Mouse (Mus musculus): ENCODE results near the gene Eif4e. TPM values are rescaled to one million over a fixed set of nuclear protein-coding genes. Genes with fewer than 3 reads are reported as not detected.
A peak's percentile ranks its signal among the peaks of the same experiment; 100 is the strongest.
"Not testable (repeated sequence)": the region's sequence is repeated elsewhere in the genome, so short reads cannot be mapped to it uniquely, and the experiment has no call there.

Gene Eif4e
- total and polyA plus RNA-seq, 3 experiments: 83.5 to 490 (median 363) TPM

DNA sequence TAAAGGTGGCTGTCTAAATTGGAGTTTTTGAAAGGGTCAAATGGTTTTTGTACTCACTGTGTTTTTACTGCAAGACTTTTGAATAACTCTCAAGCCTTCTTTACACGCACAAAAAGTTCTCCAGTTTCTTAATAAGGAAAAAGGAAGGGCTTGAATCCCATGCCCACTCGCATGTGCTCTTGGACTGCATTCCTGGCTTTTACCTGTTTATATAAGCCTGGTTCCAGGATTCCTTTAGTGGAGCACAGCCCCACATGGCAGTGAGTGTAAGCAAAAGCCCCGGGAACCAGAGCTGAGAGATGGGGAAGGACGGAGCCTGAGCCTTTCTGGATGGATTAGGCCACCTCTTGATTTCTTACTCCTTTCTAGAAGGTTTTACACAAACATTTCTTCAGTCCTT, 23.1 kb downstream of the Eif4e start:
- TF ChIP-seq NRF1 (IDR thresholded peaks at IDR 0.05; ENCODE audit: insufficient read depth, low read depth, low read length, poor library complexity, severe bottlenecking) (no peak), POLR2AphosphoS2 (IDR thresholded peaks at IDR 0.05; ENCODE audit: low read length) (0 out of 2 replicates have a peak, but pooled peaks have one; percentile 25), CTCF (IDR thresholded peaks at IDR 0.05 in 2 of 3, conservative IDR thresholded peaks at IDR 0.05 in 1 of 3; ENCODE audit: control insufficient read depth in 1 of 3, insufficient read depth in 1 of 3, low read depth in 2 of 3, low read length in 3 of 3, poor library complexity in 1 of 3, severe bottlenecking in 1 of 3) (no peak), ETS1 (IDR thresholded peaks at IDR 0.05; ENCODE audit: low read depth, low read length) (no peak)
- peaks cover 19 to 58% of the 10 kb centered on the region in 2 experiments for H3K36me3 ChIP-seq (ENCODE audit: control insufficient read depth in 1 of 2, insufficient read depth in 2 of 2, low read length in 2 of 2)
- H3K27me3 ChIP-seq (ENCODE audit: control insufficient read depth in 1 of 2, insufficient read depth in 2 of 2, low read length in 2 of 2): no peaks in the 10 kb centered on the region
- H3K4me1 ChIP-seq (ENCODE audit: control insufficient read depth in 1 of 2, insufficient read depth in 2 of 2, low read length in 2 of 2): no peaks in the 10 kb centered on the region; a peak in 1 of 4 replicates
- H3K27ac ChIP-seq (ENCODE audit: control insufficient read depth, low read depth, low read length): no peak overlapping the region
- peaks cover 32% of the 10 kb centered on the region for H3K79me2 ChIP-seq (ENCODE audit: control insufficient read depth, insufficient read depth, low read length, poor library complexity)
- H3K9ac ChIP-seq (ENCODE audit: control insufficient read depth, low read depth, low read length, poor library complexity, severe bottlenecking): no peak overlapping the region
- no peak for DNase-seq (ENCODE audit: low read depth, low spot score)
- H3K9me3 ChIP-seq (replicated peaks; ENCODE audit: insufficient read depth, low read length): no peaks in the 10 kb centered on the region
- no peak overlapping the region for H3K4me3 ChIP-seq (ENCODE audit: control insufficient read depth in 1 of 2, insufficient read depth in 1 of 2, low read depth in 2 of 2, low read length in 2 of 2)

GRCm38 (mm10) chr3:138550336-138551123, 24.6 kb downstream of the Eif4e start:
- Histone ChIP-seq H3K36me3 (ENCODE audit: control insufficient read depth in 1 of 2, insufficient read depth in 2 of 2, low read length in 2 of 2) (peaks cover 17 to 69% of the 10 kb centered on the region in 2 experiments), H3K79me2 (ENCODE audit: control insufficient read depth, insufficient read depth, low read length, poor library complexity) (peaks cover 19% of the 10 kb centered on the region), H3K27ac (ENCODE audit: control insufficient read depth, low read depth, low read length) (no peak overlapping the region), H3K4me1 (ENCODE audit: control insufficient read depth in 1 of 2, insufficient read depth in 2 of 2, low read length in 2 of 2) (peaks cover 0 to 10% of the 10 kb centered on the region in 2 experiments; a peak in 2 of 4 replicates), H3K9ac (ENCODE audit: control insufficient read depth, low read depth, low read length, poor library complexity, severe bottlenecking) (no peak overlapping the region), H3K9me3 (replicated peaks; ENCODE audit: insufficient read depth, low read length) (no peaks in the 10 kb centered on the region), H3K27me3 (ENCODE audit: control insufficient read depth in 1 of 2, insufficient read depth in 2 of 2, low read length in 2 of 2) (no peaks in the 10 kb centered on the region), H3K4me3 (ENCODE audit: control insufficient read depth in 1 of 2, insufficient read depth in 1 of 2, low read depth in 2 of 2, low read length in 2 of 2) (no peak overlapping the region)
- DNase-seq (ENCODE audit: low read depth, low spot score): no peak
- TF ChIP-seq MAZ (IDR thresholded peaks at IDR 0.05; ENCODE audit: low read depth, low read length) (no peak), JUND (IDR thresholded peaks at IDR 0.05; ENCODE audit: low read depth, low read length) (no peak), E2F4 (IDR thresholded peaks at IDR 0.05; ENCODE audit: borderline replicate concordance, low read depth, low read length) (no peak), CHD1 (IDR thresholded peaks at IDR 0.05; ENCODE audit: low read depth, low read length) (no peak), MXI1 (IDR thresholded peaks at IDR 0.05; ENCODE audit: low read depth, low read length) (no peak), TAL1 (IDR thresholded peaks at IDR 0.05; ENCODE audit: low read length) (no peak), ZKSCAN1 (IDR thresholded peaks at IDR 0.05; ENCODE audit: low read depth, low read length) (no peak), SMC3 (IDR thresholded peaks at IDR 0.05; ENCODE audit: low read depth, low read length) (no peak), USF1 (IDR thresholded peaks at IDR 0.05; ENCODE audit: low read depth, low read length) (no peak), BHLHE40 (IDR thresholded peaks at IDR 0.05; ENCODE audit: borderline replicate concordance, low read depth, low read length) (no peak), ZMIZ1 (IDR thresholded peaks at IDR 0.05; ENCODE audit: low read depth, low read length) (no peak), ZNF384 (IDR thresholded peaks at IDR 0.05; ENCODE audit: low read depth, low read length) (no peak), SIN3A (IDR thresholded peaks at IDR 0.05; ENCODE audit: low read length) (no peak)

GRCm38 (mm10) chr3:138555279-138555678, 29.3 kb downstream of the Eif4e start:
- not testable (repeated sequence) for H3K27me3 ChIP-seq (ENCODE audit: control insufficient read depth in 1 of 2, insufficient read depth in 2 of 2, low read length in 2 of 2); DNase-seq (ENCODE audit: low read depth, low spot score); H3K79me2 ChIP-seq (ENCODE audit: control insufficient read depth, insufficient read depth, low read length, poor library complexity); H3K27ac ChIP-seq (ENCODE audit: control insufficient read depth, low read depth, low read length); H3K9me3 ChIP-seq (replicated peaks; ENCODE audit: insufficient read depth, low read length); H3K9ac ChIP-seq (ENCODE audit: control insufficient read depth, low read depth, low read length, poor library complexity, severe bottlenecking); H3K4me3 ChIP-seq (ENCODE audit: control insufficient read depth in 1 of 2, insufficient read depth in 1 of 2, low read depth in 2 of 2, low read length in 2 of 2)
- peaks cover 0 to 10% of the 10 kb centered on the region in 2 experiments; a peak in 2 of 4 replicates for H3K4me1 ChIP-seq (ENCODE audit: control insufficient read depth in 1 of 2, insufficient read depth in 2 of 2, low read length in 2 of 2)
- peaks cover 14 to 42% of the 10 kb centered on the region in 2 experiments for H3K36me3 ChIP-seq (ENCODE audit: control insufficient read depth in 1 of 2, insufficient read depth in 2 of 2, low read length in 2 of 2)
